Mouse (Mus musculus): ENCODE measurements around the gene Lipc.

DNA sequence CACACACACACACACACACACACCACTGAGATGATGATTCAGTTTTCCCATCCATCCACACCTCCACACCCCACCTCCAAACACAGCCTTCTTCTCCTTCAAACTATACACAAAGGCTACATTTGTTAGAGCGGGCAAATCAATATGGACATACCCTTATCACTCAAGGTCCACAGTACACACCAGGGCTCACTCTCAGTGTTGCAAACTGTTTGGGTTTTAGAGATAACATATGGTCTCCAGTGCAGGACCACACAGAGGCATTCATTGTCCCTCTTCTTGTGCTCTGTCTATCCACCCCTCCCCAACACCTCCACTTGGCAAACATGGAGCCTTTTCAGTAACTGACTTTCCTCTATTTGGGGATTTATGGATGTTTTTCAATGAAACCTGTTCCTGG lies 29.7 kb upstream of the Lipc start:
- TF ChIP-seq POLR2A (IDR thresholded peaks at IDR 0.05; ENCODE audit: borderline replicate concordance, insufficient read depth, low read length) (no peak), CTCF (IDR thresholded peaks at IDR 0.05; ENCODE audit: borderline replicate concordance, insufficient read depth, low read depth, low read length) (no peak)

Data from cerebellum, adult 2 months (tissue).